Mouse (Mus musculus) cerebellum, adult 9-11 months (tissue): ENCODE measurements around the gene Styxl1.
A peak's percentile ranks its signal among the peaks of the same experiment; 100 is the strongest.

Experiments
- DNase-seq: peaks from one replicate; pipeline ENCODE4 v3.0.0; 2022

Gene Styxl1

GRCm38 (mm10) chr5:135777796-135778470 lies at the start of gene Styxl1:
TSS of gene Styxl1 (minus strand) at chr5:135778385.
- no peak for DNase-seq

- no peak for DNase-seq
Measured at GRCm38 (mm10) chr5:135826225-135826624, 48.0 kb upstream of the Styxl1 start.

- peak; percentile 37 for DNase-seq
Measured at GRCm38 (mm10) chr5:135824517-135824916, 46.3 kb upstream of the Styxl1 start.

GRCm38 (mm10) chr5:135822316-135822944 lies 44.2 kb upstream of the Styxl1 start:
- DNase-seq, result no peak

- peak; percentile 94 for DNase-seq
Measured at GRCm38 (mm10) chr5:135818491-135818890, 40.3 kb upstream of the Styxl1 start.

GRCm38 (mm10) chr5:135812991-135813390 lies 34.8 kb upstream of the Styxl1 start:
- DNase-seq, result peak; percentile 88

GRCm38 (mm10) chr5:135807263-135807637 lies 29.1 kb upstream of the Styxl1 start:
- peak; percentile 77 for DNase-seq

DNA sequence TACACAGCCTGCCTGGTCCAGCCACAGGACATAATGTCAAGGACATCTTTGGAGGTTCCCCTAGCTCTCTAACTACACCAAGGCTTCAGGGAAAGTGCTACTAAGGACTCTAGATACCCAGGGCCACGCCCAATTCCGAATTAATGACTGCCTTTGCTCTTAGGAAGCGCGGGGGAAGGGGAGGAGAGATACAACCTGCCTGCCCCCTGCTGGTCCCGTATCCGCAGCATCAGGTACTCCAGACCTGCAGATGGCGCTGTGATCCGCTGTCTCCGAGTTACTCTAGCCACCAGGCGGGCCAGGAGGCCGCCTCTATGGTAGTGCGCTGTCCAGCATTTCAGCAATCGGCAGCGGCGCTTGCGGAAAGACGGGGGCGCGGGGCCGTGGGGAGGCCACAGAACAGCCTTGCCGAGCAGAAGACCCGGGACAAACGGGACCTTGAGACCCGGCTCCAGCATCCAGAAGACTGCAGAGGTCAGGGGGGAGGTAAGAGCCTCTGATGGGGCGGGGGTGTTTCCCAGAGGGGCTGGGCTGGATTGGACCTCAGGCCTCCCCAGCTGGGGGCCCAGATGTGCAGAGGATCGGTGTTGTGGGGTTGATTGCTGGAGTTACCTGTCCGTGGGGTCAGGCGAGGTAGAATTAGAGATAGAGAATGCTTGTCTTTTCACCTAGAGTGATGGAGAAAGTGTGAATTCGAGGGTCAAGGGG lies 28.5 kb upstream of the Styxl1 start, which contains the start of gene Srrm3:
Gene Srrm3, plus strand, starts transcription at position 336 of the 708 bp plus-strand sequence.
- DNase-seq, result peak; percentile 92

DNA sequence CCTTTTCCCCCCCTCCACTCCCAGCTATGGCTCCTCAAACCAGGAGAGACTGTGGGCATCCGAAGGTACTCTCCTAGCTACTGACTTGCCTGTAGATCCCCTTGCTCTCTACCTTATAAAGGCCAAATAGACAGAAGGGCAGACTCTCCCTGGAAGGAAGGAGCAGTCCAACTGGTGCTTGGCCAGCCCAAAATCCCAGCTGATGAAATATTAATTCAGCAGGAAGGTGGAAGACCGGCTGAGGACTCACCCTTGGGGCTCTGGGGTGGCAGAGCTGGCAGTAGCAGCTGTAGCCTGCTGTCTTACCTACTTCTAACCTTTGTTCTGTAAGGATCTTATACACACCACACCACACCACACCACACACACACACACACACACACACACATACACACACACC lies 26.6 kb upstream of the Styxl1 start:
- no peak for DNase-seq

GRCm38 (mm10) chr5:135803676-135804075 lies 25.5 kb upstream of the Styxl1 start:
- DNase-seq, result no peak

- DNase-seq, result no peak
Measured at GRCm38 (mm10) chr5:135803135-135803534, 24.9 kb upstream of the Styxl1 start.

DNA sequence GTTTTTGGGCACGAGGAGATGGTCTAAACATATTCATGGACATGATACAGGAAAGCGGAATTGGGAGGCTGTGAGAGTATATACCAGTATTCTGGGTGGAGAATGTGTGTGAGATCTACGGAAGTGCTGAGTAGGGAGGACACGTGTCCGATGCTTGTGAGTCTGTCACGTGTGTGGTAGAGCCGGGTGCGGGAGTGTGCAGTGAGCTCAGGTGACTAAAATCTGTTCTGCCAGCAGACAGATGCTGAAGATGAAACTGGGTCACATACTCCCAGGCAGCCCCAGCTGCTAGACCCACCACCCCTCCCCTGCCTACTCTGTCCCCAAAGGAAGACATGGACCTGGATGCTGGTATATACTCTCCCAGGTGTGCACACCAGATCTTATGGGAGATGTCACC lies 24.5 kb upstream of the Styxl1 start:
- no peak for DNase-seq

DNA sequence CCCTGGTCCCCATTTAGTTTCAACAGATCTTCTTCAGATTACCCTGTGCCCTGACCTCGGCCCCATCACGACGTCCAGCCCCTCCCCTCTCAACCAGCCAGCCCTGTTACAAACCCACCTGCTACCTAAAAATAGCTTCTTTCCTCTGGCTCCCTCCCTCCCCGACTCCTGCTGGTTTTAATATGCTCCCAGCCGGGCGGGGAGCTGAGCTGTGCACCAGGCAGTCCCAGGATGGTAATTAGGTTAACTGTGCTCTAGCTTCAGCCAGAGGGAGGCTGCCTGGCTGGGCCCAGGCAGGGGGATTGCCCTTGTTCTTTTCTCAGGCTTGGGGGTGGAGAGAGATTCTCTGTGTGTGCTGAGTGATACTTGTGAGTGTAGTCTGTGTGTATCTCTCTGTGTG lies 22.7 kb upstream of the Styxl1 start:
- DNase-seq, result no peak

GRCm38 (mm10) chr5:135799746-135800145 lies 21.6 kb upstream of the Styxl1 start:
- DNase-seq, result no peak

- DNase-seq, result no peak
Measured at GRCm38 (mm10) chr5:135794859-135795181, 16.6 kb upstream of the Styxl1 start.

DNA sequence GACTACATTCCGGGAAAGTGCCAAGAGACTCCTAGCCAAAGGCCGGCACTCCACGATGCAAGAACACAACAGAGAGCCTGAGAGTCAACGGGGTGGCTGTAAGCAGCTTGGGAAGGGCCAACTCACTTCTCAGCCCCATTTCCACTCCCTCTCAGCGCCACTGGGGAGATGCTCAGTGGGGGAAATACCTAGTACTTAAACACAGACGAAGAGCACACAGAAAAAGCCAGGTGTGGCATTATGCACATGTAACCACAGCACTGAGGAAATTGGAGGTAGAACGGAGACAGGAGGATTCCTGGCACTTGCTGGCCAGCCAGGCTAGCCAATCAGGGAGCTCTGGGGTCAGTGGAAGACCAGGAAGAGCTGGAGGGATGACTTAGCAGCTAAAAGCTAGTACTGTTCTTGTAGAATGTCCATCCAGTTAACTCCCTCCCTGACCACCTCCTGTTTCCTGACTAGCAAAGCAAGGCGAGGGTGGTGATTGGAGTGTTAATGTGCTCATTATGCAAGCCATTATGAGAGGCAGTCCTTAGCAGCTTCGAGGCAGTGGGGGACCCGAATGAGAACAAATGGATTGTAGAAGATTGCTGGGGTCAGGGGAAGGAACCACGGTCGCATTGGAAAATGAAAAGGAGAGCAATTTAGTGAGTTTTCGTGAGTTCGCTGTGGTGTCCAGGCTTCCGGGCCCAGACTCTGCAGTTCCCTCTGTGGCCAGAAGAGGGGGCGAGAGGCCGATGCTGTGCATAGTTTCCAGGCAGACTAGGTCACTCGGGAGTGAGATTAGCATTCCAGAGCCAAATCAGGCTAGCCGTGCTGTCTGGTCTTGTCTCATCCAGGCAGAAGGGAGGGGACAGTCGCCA lies 16.0 kb upstream of the Styxl1 start:
- peak; percentile 91 for DNase-seq

DNA sequence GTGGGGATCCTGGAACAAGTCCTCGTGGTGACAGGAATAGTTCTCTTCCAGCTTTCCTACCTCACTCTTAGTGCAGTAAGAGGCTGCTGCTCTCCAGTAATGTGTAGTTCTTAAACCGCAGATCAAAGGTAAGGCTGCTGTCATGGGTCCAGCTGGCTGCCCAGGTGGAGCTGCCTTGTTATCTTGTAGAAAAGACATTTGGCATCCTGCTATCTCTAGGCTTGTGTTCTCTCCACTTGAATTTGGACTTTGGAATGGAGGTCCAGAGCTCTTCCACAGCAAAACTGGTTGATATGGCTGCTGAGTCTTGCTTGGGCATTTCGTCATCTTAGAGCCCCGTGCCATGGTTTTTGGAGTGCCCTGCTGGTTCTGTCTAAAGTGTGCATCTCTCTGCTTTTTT lies 4.7 kb upstream of the Styxl1 start:
- no peak for DNase-seq

GRCm38 (mm10) chr5:135780331-135780730 lies 2.1 kb upstream of the Styxl1 start:
- no peak for DNase-seq

DNA sequence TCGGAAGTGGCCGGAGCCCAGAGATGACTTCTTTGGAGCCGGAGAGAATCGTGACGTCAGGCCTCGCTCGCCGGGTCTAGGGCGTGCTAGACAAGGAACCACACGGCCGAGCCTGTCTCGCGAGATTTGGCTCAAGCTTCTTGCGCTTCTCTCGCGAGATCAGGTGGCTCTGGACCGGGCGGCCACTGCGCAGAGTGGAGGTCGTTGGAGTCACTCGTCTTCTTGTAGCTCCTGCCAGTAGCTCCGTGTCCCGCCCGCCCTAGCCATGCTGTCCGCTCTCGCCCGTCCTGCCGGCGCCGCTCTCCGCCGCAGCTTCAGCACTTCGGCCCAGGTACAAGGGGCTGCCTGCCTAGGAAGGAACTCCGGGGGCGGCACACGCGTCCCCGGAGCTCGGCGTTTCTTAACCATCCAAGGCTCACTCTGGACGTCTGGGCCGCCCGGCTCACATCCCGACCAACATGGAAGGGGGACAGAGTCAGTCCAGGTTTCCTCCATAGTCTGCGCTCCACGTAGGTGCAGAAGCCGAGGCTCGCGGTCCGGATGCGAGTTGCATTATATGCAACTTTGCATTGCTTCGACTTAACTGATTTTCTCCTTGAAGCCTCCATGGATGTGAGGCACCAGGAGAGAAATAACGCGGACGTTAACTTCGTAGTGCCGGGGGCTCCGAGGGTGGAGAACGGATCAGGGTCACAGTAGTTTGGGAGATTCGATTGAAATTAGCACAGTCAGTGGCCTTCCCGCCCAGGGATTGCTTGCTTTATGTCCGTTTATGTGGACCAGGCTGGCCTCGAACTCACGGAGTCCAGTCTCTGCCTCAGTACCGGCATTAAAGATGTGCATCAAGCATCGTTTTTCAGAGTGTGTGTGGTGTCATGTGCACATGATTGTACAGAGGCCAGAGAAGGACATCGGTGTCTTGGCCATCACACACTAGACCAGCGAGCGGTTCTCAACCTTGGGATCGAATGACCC lies 573 bp upstream of the Styxl1 start, which contains the start of gene Mdh2:
Gene Mdh2, plus strand, starts transcription at position 10 of the 975 bp plus-strand sequence.
- DNase-seq, result peak; percentile 100

DNA sequence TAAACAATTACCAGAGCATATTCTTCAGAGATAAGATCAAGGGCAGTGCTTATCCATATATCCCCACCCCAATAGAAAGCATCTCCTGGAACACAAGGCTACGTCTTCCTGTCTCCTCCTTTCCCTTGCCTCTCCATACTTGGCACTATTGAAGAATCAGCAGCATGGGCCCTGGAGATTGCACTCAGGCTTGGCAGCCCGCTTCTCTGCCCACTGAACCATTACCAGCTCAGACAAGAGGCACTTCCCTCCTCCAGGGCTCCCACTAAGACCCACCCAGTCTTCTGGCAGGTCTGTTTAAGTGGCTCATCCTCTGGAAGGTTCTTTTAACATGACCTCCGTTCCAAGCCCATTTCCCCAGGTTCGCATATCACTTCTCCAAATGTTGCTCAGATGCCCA lies 1.6 kb downstream of the Styxl1 start:
- DNase-seq, result no peak

GRCm38 (mm10) chr5:135772519-135772918 lies 5.7 kb downstream of the Styxl1 start:
- DNase-seq, result no peak

DNA sequence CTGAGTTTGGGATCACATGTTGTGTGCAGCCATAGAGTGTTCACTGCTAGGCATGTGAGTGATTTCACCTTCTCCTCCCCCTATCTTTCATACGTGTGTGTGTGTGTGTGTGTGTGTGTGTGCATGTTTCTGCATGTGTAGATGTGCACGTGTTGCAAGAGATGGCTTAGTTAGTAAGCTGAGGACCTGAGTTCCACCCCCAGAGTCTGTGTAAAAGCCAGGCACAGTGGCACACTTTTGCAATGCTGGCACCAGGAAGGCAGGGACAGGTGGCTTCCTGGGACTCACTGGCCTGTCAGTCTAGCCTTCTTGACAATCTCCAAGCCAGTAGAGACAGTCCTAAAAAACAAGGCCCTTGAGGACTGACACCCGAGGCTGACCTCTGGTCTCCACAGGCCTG lies 13.2 kb downstream of the Styxl1 start:
- DNase-seq, result no peak
